Mouse (Mus musculus) heart, embryonic 12.5 days (tissue): ENCODE data around the gene Apoa2. TPM values are rescaled to one million over a fixed set of nuclear protein-coding genes. Genes with fewer than 3 reads are reported as not detected.

Experiments
- ATAC-seq: fragments of 200-750 bp; cut with Nextera tagmentation; 2 replicates; pipeline ENCODE4 v1.8.0; 2017; ENCODE audit warnings: moderate TSS enrichment, moderate library complexity; ENCODE audit not compliant: insufficient number of reproducible peaks, low FRiP score
- H3K27ac ChIP-seq: fragments of 300-500 bp; sonication (generic); 2 replicates; pipeline ENCODE4 v1.5.1; 2016; ENCODE audit warnings: mild to moderate bottlenecking, moderate library complexity; ENCODE audit not compliant: poor library complexity, severe bottlenecking
- H3K27me3 ChIP-seq: fragments of 300-500 bp; sonication (generic); replicated peaks from 2 replicates; pipeline ENCODE4 v1.6.1; 2016; ENCODE audit warnings: mild to moderate bottlenecking, moderate library complexity
- H3K36me3 ChIP-seq: fragments of 300-500 bp; sonication (generic); 2 replicates; pipeline ENCODE4 v1.6.1; 2016; ENCODE audit warnings: mild to moderate bottlenecking, moderate library complexity
- H3K4me1 ChIP-seq: fragments of 300-500 bp; sonication (generic); replicated peaks from 2 replicates; pipeline ENCODE4 v1.6.1; 2016; ENCODE audit warnings: mild to moderate bottlenecking
- H3K4me2 ChIP-seq: fragments of 300-500 bp; sonication (generic); 2 replicates; pipeline ENCODE4 v1.6.1; 2016; ENCODE audit warnings: mild to moderate bottlenecking, moderate library complexity
- H3K4me3 ChIP-seq: fragments of 300-500 bp; sonication (generic); 2 replicates; pipeline ENCODE4 v1.5.1; 2016; ENCODE audit warnings: mild to moderate bottlenecking
- H3K9ac ChIP-seq: fragments of 300-500 bp; sonication (generic); 2 replicates; pipeline ENCODE4 v1.6.1; 2016; ENCODE audit warnings: mild to moderate bottlenecking, moderate library complexity
- H3K9me3 ChIP-seq: fragments of 300-500 bp; sonication (generic); replicated peaks from 2 replicates; pipeline ENCODE4 v1.6.1; 2016; ENCODE audit warnings: mild to moderate bottlenecking, moderate library complexity
- WGBS: fragments of 180-500 bp; shearing (Covaris S2); methylation state at CpG from one replicate; pipeline ENCODE4 v1.1.7; 2016; 5-methylcytosine and 5-hydroxymethylcytosine counted together
- polyA plus RNA-seq: library from polyadenylated mRNA; unstranded; fragments of >200 nt; fragmentation: Nextera tagmentation; extraction: Ambion mirVana; gene quantifications from 2 replicates; pipeline ENCODE4 v1.2.1, GENCODE M21; 2016

Apoa2 gene
- polyA plus RNA-seq, 1 experiment from 2014 or later, result 46.5 TPM

DNA sequence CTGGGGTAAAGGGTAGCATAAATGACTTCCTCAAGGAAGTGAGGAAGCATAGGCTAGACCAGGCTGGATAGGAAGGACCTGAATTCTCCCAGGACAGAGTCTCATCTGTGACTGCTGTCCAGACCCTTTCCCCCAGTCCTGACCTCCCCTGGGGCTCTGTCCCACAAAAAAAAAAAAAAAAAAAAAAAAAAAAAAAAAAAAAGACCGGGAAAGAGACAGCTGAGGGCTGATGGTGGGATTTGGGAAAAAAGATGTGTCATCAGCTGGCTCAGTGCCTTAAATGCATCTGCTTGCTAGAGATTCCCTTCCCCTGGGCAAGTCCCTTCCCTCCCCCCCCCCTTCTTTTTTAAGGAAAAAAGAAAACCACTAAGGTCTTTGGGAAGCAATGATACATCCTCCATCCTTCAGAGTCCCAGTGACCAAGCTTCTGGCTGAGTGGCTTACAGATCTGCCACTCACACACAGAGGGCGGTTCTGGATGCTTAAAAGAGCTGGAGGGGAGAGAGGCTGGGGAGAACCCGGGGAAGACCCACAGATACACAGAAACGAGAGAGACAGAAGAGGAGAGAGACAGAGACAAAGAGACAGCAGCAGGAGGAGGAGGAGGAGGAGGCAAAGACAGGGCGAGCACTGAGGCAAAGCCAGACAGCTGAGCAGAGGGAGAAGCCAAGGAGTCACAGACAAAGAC is 25.2 kb downstream of the Apoa2 start, which contains the start of gene Adamts4:
Adamts4 (plus strand) TSS at position 509 of the 688 bp plus-strand sequence.
- Histone ChIP-seq H3K36me3 (peaks cover 7% of the 10 kb centered on the region), H3K27ac (peak within 1 kb of the TSS; percentile 34), H3K4me3 (peak within 1 kb of the TSS; percentile 16), H3K9me3 (no peaks in the 10 kb centered on the region), H3K9ac (peak within 1 kb of the TSS; percentile 45), H3K27me3 (0 out of 2 replicates have a peak, but pooled peaks cover 7% of the 10 kb centered on the region), H3K4me1 (peaks cover 58% of the 10 kb centered on the region), H3K4me2 (peak within 1 kb of the TSS; percentile 57)
- no peak for ATAC-seq
- 21% methylated on average over 5 of the region's 5 CpGs for WGBS

DNA sequence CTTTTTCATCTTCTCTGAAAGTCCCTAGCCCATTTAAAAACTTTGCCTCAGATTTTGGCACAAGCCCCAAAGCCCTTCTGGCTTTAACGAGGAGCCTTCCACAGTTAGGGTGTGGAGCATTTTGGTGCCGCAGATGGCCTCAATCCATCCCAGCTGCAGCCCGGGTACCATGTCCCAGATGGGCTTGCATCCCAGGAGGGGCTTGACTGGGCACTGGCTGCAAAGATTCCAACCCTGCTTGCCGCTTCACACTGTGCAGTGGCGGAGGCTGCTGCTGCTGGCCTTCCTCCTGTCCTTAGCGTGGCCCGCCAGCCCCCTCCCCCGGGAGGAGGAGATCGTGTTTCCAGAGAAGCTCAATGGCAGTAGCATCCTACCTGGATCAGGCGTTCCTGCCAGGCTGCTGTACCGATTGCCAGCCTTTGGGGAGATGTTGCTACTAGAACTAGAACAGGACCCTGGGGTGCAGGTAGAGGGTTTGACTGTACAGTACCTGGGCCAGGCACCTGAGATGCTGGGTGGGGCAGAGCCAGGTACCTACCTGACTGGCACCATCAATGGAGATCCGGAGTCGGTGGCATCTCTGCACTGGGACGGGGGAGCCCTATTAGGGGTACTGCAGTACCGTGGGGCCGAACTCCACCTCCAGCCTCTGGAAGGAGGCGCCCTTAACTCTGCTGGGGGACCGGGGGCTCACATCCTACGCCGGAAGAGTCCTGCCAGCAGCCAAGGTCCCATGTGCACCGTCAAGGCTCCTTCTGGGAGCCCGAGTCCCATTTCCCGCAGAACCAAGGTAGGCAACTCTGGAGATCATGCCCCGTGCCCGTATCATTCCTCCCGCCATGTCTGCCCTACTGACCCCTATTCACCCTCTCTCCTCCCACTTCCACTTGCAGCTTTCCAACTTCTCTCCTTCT is 26.1 kb downstream of the Apoa2 start, which contains the start of gene Ndufs2:
Ndufs2 (minus strand) TSS at position 709 of the 914 bp plus-strand sequence.
- Histone ChIP-seq H3K4me3 (peak within 1 kb of the TSS; percentile 16), H3K27ac (peak within 1 kb of the TSS; percentile 28), H3K4me1 (peaks cover 51% of the 10 kb centered on the region), H3K9me3 (no peaks in the 10 kb centered on the region), H3K36me3 (no peaks in the 10 kb centered on the region), H3K9ac (peak within 1 kb of the TSS; percentile 45), H3K27me3 (0 out of 2 replicates have a peak, but pooled peaks cover 7% of the 10 kb centered on the region), H3K4me2 (peak within 1 kb of the TSS; percentile 57)
- ATAC-seq, result no peak
- 17% methylated on average over 26 of the region's 26 CpGs for WGBS

DNA sequence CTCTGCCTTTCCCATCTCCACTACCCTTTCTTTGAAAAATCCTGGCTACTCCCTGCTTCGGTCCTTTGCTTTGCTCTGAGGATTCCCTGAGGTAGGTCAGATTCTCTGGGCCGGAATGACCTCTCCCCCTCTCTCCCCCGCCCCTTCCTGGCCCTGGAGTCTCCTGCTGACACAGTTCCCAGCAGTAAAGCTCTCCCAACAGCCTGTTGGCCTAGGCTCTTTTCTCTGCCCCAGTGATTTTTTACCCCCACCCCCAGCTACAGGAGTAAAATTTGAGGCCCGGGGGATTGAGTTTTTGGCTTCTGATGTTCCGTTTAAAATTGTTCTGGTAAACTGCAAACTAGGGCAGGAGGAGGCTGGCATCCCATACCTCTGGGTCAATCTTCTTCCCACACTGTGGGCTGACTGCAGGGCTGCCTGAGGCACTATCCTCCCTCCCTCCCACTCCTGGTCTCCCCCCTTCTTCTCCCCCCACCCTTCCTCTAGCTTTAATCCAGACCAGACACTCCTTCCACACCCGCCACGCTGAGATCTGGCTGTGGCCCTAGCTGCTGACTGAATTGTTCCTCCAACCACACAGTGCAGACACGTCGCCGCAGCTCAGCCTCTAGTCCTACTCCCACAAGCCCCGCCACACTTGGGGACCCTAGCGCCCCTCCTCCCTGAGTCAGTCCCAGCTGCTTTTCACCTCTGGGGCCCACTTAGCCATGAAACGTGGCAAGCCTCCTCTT is 26.9 kb downstream of the Apoa2 start:
- H3K4me1 ChIP-seq, result peaks cover 47% of the 10 kb centered on the region
- 0 out of 2 replicates have a peak, but pooled peaks cover 10% of the 10 kb centered on the region for H3K27me3 ChIP-seq
- peak overlapping the region; percentile 28 for H3K27ac ChIP-seq
- peak overlapping the region; percentile 16 for H3K4me3 ChIP-seq
- H3K9ac ChIP-seq, result peak overlapping the region; percentile 45; the same call in 1 of the 2 replicates
- H3K4me2 ChIP-seq, result peak overlapping the region; percentile 57
- ATAC-seq, result no peak
- no peaks in the 10 kb centered on the region for H3K36me3 ChIP-seq
- WGBS, result 13% methylated on average over 13 of the region's 13 CpGs
- no peaks in the 10 kb centered on the region for H3K9me3 ChIP-seq

DNA sequence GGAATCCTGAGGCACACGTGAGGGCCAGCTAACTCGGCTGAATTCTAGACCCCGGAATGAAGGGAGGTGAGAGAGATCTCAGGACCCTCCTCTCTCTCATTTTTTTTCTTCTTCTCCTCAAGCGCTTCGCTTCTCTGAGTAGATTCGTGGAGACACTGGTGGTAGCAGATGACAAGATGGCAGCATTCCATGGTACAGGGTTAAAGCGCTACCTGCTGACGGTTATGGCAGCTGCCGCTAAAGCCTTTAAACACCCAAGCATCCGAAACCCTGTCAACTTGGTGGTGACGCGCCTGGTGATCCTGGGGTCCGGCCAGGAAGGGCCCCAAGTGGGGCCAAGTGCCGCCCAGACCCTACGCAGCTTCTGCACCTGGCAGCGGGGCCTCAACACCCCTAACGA is 27.6 kb downstream of the Apoa2 start:
- no peak for ATAC-seq
- Histone ChIP-seq H3K4me3 (no peak overlapping the region), H3K36me3 (no peaks in the 10 kb centered on the region), H3K27me3 (0 out of 2 replicates have a peak, but pooled peaks cover 10% of the 10 kb centered on the region), H3K4me1 (peaks cover 47% of the 10 kb centered on the region), H3K4me2 (peak overlapping the region; percentile 57), H3K9me3 (no peaks in the 10 kb centered on the region), H3K9ac (no peak overlapping the region), H3K27ac (peak overlapping the region; percentile 28)
- WGBS, result 47% methylated on average over 17 of the region's 17 CpGs

DNA sequence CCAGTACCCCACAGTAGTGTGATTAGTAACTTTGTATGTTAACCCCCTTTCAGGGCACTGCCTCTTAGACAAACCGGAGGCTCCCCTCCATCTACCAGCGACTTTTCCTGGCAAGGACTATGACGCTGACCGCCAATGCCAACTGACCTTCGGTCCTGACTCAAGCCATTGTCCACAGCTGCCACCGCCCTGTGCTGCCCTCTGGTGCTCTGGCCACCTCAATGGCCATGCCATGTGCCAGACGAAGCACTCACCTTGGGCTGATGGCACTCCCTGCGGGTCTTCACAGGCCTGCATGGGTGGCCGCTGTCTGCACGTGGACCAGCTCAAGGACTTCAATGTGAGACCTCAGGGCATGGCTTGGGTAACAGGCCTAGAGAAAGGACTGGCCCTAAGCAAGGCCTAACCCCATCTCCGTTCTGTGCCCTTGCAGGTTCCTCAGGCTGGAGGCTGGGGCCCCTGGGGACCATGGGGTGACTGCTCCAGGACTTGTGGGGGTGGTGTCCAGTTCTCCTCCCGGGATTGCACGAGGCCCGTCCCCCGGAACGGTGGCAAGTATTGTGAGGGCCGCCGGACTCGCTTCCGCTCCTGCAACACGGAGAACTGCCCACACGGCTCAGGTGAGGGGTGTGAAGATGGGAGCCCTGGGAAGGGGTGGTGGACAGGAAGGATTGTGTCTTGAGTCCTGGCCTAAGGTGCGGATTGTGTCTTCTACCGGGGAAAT is 31.4 kb downstream of the Apoa2 start:
- ATAC-seq, result no peak
- Histone ChIP-seq H3K4me1 (peaks cover 19% of the 10 kb centered on the region), H3K9ac (no peak overlapping the region), H3K4me2 (no peak overlapping the region), H3K36me3 (peaks cover 3% of the 10 kb centered on the region; the same call in 1 of the 2 replicates), H3K9me3 (no peaks in the 10 kb centered on the region), H3K27me3 (0 out of 2 replicates have a peak, but pooled peaks cover 8% of the 10 kb centered on the region), H3K4me3 (no peak overlapping the region), H3K27ac (no peak overlapping the region)
- WGBS, result 80% methylated on average over 24 of the region's 24 CpGs

DNA sequence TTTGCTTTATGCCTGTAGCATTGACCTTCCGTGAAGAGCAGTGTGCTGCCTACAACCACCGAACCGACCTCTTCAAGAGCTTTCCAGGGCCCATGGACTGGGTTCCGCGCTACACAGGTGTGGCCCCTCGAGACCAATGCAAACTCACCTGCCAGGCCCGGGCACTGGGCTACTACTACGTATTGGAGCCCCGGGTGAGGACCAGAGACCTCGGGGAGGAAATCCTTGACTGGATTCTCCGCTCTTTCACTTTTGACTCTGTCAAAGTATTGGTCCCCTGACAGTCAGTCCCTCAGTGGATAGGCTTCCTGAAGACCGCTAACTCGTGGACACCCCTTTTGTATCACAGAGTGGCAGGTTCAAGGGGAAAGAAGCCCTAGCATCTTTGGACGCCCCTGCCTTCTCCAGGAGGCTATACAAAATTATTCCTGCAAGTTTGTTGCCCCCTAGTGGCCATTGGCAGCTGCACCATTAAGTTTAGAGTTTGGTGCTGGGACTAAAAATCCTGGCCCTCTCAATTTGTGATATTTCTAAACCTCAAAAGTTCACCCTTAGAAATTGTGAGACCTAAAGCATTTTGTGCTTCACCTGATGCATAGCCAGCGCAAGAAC is 32.2 kb downstream of the Apoa2 start:
- Histone ChIP-seq H3K4me3 (no peak overlapping the region), H3K9me3 (no peaks in the 10 kb centered on the region), H3K9ac (no peak overlapping the region), H3K36me3 (peaks cover 3% of the 10 kb centered on the region; the same call in 1 of the 2 replicates), H3K4me1 (peaks cover 13% of the 10 kb centered on the region), H3K27ac (no peak overlapping the region), H3K4me2 (no peak overlapping the region), H3K27me3 (0 out of 2 replicates have a peak, but pooled peaks cover 8% of the 10 kb centered on the region)
- 62% methylated on average over 15 of the region's 15 CpGs for WGBS
- no peak for ATAC-seq

DNA sequence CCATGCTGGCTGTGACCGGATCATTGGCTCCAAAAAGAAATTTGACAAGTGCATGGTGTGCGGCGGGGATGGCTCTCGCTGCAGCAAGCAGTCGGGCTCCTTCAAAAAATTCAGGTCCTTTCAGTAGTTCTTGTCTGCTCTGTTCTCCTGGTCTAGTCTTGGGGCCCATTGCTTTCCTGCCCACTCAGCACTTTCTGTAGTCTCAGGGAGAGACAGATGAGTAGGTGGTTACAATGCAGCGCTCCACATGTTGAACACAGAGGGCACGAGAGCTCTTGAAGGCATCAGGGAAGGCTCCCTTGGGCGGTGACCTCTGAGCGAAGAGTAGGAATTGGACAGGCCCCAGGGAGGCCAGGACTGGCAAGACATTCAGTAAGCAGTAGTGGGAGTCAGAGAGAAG is 32.9 kb downstream of the Apoa2 start:
- Histone ChIP-seq H3K9ac (no peak overlapping the region), H3K36me3 (peaks cover 3% of the 10 kb centered on the region; the same call in 1 of the 2 replicates), H3K4me3 (no peak overlapping the region), H3K4me2 (no peak overlapping the region), H3K9me3 (no peaks in the 10 kb centered on the region), H3K4me1 (peaks cover 11% of the 10 kb centered on the region), H3K27ac (no peak overlapping the region), H3K27me3 (0 out of 2 replicates have a peak, but pooled peaks cover 8% of the 10 kb centered on the region)
- ATAC-seq, result no peak
- 76% methylated on average over 9 of the region's 9 CpGs for WGBS

DNA sequence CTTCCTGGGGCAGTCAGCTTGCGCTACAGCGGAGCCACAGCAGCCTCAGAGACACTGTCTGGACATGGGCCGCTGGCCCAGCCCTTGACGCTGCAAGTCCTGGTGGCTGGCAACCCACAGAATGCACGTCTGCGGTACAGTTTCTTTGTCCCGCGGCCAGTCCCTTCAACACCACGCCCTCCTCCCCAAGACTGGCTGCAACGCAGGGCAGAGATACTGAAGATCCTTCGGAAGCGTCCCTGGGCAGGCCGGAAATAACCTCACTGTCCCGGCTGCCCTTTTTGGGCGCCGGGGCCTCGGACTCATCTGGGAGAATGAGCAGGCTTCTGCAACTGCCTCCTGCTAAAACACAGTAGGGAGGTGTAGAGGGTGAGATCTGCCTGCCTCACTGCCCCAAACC is 34.1 kb downstream of the Apoa2 start:
- H3K4me1 ChIP-seq, result peaks cover 19% of the 10 kb centered on the region
- H3K4me2 ChIP-seq, result peak overlapping the region; percentile 11; the same call in 1 of the 2 replicates
- H3K9ac ChIP-seq, result 0 out of 2 replicates have a peak overlapping the region, but pooled peaks have one; percentile 1
- H3K27ac ChIP-seq, result no peak overlapping the region
- H3K9me3 ChIP-seq, result no peaks in the 10 kb centered on the region
- WGBS, result 59% methylated on average over 17 of the region's 17 CpGs
- no peak overlapping the region for H3K4me3 ChIP-seq
- no peak for ATAC-seq
- H3K27me3 ChIP-seq, result 0 out of 2 replicates have a peak, but pooled peaks cover 6% of the 10 kb centered on the region
- peaks cover 3% of the 10 kb centered on the region; the same call in 1 of the 2 replicates for H3K36me3 ChIP-seq

DNA sequence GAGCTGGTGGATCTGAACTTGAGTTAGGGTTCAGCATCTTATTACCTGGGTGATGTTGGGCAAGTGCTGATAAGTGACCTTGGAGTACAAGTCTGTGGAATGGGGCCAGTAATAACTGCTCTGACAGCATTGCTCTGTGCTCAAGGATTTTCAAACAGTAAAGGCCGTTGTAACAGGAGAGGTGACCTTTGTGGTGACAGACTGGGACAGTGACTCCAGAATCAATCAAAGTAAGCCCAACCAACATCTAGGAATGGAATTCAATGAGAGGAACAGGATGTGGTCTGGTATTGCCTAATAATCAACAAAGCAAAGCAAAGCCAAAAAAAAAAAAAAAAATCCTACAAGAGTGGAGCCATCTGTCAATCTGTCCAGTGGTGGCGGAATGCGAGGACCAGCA is 35.5 kb downstream of the Apoa2 start:
- 0 out of 2 replicates have a peak, but pooled peaks cover 6% of the 10 kb centered on the region for H3K27me3 ChIP-seq

More for the DNA sequence above, 35.5 kb downstream of the Apoa2 start:
- 63% methylated on average over 3 of the region's 3 CpGs for WGBS
- Histone ChIP-seq H3K4me2 (no peak overlapping the region), H3K9ac (no peak overlapping the region), H3K36me3 (peaks cover 3% of the 10 kb centered on the region; the same call in 1 of the 2 replicates), H3K4me1 (peaks cover 19% of the 10 kb centered on the region), H3K9me3 (no peaks in the 10 kb centered on the region), H3K27ac (no peak overlapping the region), H3K4me3 (no peak overlapping the region)
- no peak for ATAC-seq
